ENCODE assay signal across 9 mouse cellular contexts in genomic region chr17:88937341-88938152, GRCm38 (mm10).
DNase-seq lines count a peak whose midpoint lies in the region; ATAC-seq and TF ChIP-seq lines count a peak whose summit lies in the region.
"Had no signal": no experiment of that assay in that cellular context is flagged by ENCODE, and none has a peak within 500 bp of the region (broad histone marks: within the 10 kb centered on the region; RNA-seq: fewer than 3 reads in every experiment).

No protein-coding gene starts in this region.

- H3K9ac ChIP-seq in lung, postnatal 0 days (replicated peaks; ENCODE audit: low read depth): no peak overlapping the region
- no peak overlapping the region for H3K9ac ChIP-seq in forebrain, embryonic 15.5 days (replicated peaks)
- no peak overlapping the region for H3K9ac ChIP-seq in limb, embryonic 13.5 days
- no peak overlapping the region for H3K9ac ChIP-seq in stomach, embryonic 15.5 days

- H3K4me2 ChIP-seq in lung, postnatal 0 days (replicated peaks; ENCODE audit: low read depth, low read length): no peak overlapping the region
- H3K4me2 ChIP-seq in forebrain, embryonic 15.5 days (replicated peaks): no peak overlapping the region
- no peak overlapping the region for H3K4me2 ChIP-seq in limb, embryonic 13.5 days (replicated peaks)
- no peak overlapping the region for H3K4me2 ChIP-seq in stomach, embryonic 15.5 days

- no peaks in the 10 kb centered on the region for H3K9me3 ChIP-seq in lung, postnatal 0 days (ENCODE audit: low read length)
- H3K9me3 ChIP-seq in forebrain, embryonic 15.5 days: no peaks in the 10 kb centered on the region
- H3K9me3 ChIP-seq in limb, embryonic 13.5 days: no peaks in the 10 kb centered on the region
- H3K9me3 ChIP-seq in stomach, embryonic 15.5 days: no peaks in the 10 kb centered on the region
- H3K9me3 ChIP-seq: G1E had no signal

- no peak overlapping the region for H3K27ac ChIP-seq in lung, postnatal 0 days (ENCODE audit: low read length)
- H3K27ac ChIP-seq in forebrain, embryonic 15.5 days (replicated peaks): peak overlapping the region; percentile 65
- H3K27ac ChIP-seq in limb, embryonic 13.5 days: no peak overlapping the region
- no peak overlapping the region for H3K27ac ChIP-seq in stomach, embryonic 15.5 days

- H3K4me1 ChIP-seq in lung, postnatal 0 days (ENCODE audit: insufficient read depth, low read depth, low read length): no peaks in the 10 kb centered on the region
- H3K4me1 ChIP-seq in forebrain, embryonic 15.5 days: peaks cover 16% of the 10 kb centered on the region
- peaks cover 11% of the 10 kb centered on the region for H3K4me1 ChIP-seq in limb, embryonic 13.5 days
- H3K4me1 ChIP-seq in stomach, embryonic 15.5 days: no peaks in the 10 kb centered on the region

- no peaks in the 10 kb centered on the region for H3K27me3 ChIP-seq in lung, postnatal 0 days (replicated peaks; ENCODE audit: insufficient read depth, low read length)
- H3K27me3 ChIP-seq in forebrain, embryonic 15.5 days: no peaks in the 10 kb centered on the region
- H3K27me3 ChIP-seq in limb, embryonic 13.5 days: no peaks in the 10 kb centered on the region
- H3K27me3 ChIP-seq in stomach, embryonic 15.5 days (replicated peaks): no peaks in the 10 kb centered on the region

- H3K36me3 ChIP-seq in lung, postnatal 0 days (ENCODE audit: insufficient read depth, low read length): no peaks in the 10 kb centered on the region
- H3K36me3 ChIP-seq in forebrain, embryonic 15.5 days: no peaks in the 10 kb centered on the region
- H3K36me3 ChIP-seq in limb, embryonic 13.5 days: no peaks in the 10 kb centered on the region
- no peaks in the 10 kb centered on the region for H3K36me3 ChIP-seq in stomach, embryonic 15.5 days
- H3K36me3 ChIP-seq: G1E had no signal

- DNase-seq in lung, postnatal 0 days (ENCODE audit: low spot score): peak; percentile 13
- DNase-seq in lung, postnatal 14 days: no peak
- no peak for DNase-seq in spleen, adult 12 weeks (ENCODE audit: low spot score)
- no peak for DNase-seq in heart, adult 18-20 months

- ATAC-seq in lung, postnatal 0 days: peak; percentile 80
- peak; percentile 97 for ATAC-seq in forebrain, embryonic 15.5 days (replicated peaks)
- ATAC-seq in limb, embryonic 13.5 days (ENCODE audit: low FRiP score, low read depth): peak; percentile 80; the same call in 1 of the 2 replicates
- 0 out of 2 replicates have a peak, but pooled peaks have one; percentile 43 for ATAC-seq in stomach, embryonic 15.5 days (ENCODE audit: insufficient read depth, low FRiP score, low read depth)
- ATAC-seq in granulocyte monocyte progenitor cell, adult 5-6 weeks (replicated peaks; ENCODE audit: poor library complexity, severe bottlenecking): no peak

- WGBS in lung, postnatal 0 days: 14% methylated on average over 7 of the region's 7 CpGs
- 12% methylated on average over 7 of the region's 7 CpGs for WGBS in forebrain, embryonic 15.5 days
- 33% methylated on average over 7 of the region's 7 CpGs for WGBS in limb, embryonic 13.5 days
- 22% methylated on average over 7 of the region's 7 CpGs for WGBS in stomach, embryonic 15.5 days

- no peak overlapping the region for H3K4me3 ChIP-seq in lung, postnatal 0 days (ENCODE audit: low read depth, low read length)
- no peak overlapping the region for H3K4me3 ChIP-seq in forebrain, embryonic 15.5 days
- no peak overlapping the region for H3K4me3 ChIP-seq in limb, embryonic 13.5 days
- no peak overlapping the region for H3K4me3 ChIP-seq in stomach, embryonic 15.5 days (replicated peaks)

- no peak for TF ChIP-seq EP300 in lung, postnatal 0 days (IDR thresholded peaks at IDR 0.05)

- no peak for TF ChIP-seq CTCF in lung, postnatal 0 days (IDR thresholded peaks at IDR 0.05)
